Mouse (Mus musculus): ENCODE measurements around the gene Slc16a4.

GRCm38 (mm10) chr3:107256724-107257123, 34.3 kb upstream of the Slc16a4 start:
- TF ChIP-seq POLR2A (IDR thresholded peaks at IDR 0.05; ENCODE audit: borderline replicate concordance, low read depth, low read length) (no peak), CTCF (IDR thresholded peaks at IDR 0.05; ENCODE audit: low read depth, low read length) (no peak)

Data from bone marrow macrophage, adult 2 months (primary cell).